In genomic region chr12:11342020-11342600, GRCm38 (mm10) we compare ENCODE assay signal across 15 mouse cellular contexts.
"Had no signal": no experiment of that assay in that cellular context is flagged by ENCODE, and none has a peak within 500 bp of the region (broad histone marks: within the 10 kb centered on the region; RNA-seq: fewer than 3 reads in every experiment).

No protein-coding gene starts in this region.

- H3K4me3 ChIP-seq: kidney, embryonic 15.5 days; liver, embryonic 13.5 days; midbrain, embryonic 12.5 days; myocyte; neural tube, embryonic 13.5 days had no signal

- H3K4me2 ChIP-seq: kidney, embryonic 15.5 days; liver, embryonic 13.5 days; lung, embryonic 14.5 days; midbrain, embryonic 12.5 days; neural tube, embryonic 13.5 days had no signal

- H3K27me3 ChIP-seq: kidney, embryonic 15.5 days; liver, embryonic 13.5 days; midbrain, embryonic 12.5 days; neural tube, embryonic 13.5 days had no signal

- H3K9me3 ChIP-seq: kidney, embryonic 15.5 days; liver, embryonic 13.5 days; midbrain, embryonic 12.5 days; neural tube, embryonic 13.5 days had no signal

- H3K9ac ChIP-seq: kidney, embryonic 15.5 days; liver, embryonic 13.5 days; lung, embryonic 14.5 days; midbrain, embryonic 12.5 days; neural tube, embryonic 13.5 days had no signal

- ATAC-seq: lung, postnatal 0 days; midbrain, embryonic 16.5 days had no signal

- DNase-seq: kidney, postnatal 10 days; kidney, postnatal 36 days; liver, embryonic 13.5 days; lung, embryonic 14.5 days; retina, postnatal 1 day; right cerebral cortex, postnatal 25 days; thymus, adult 18-20 months; thymus, postnatal 36 days had no signal

- H3K27ac ChIP-seq: kidney, embryonic 15.5 days; liver, embryonic 13.5 days; macrophage; midbrain, embryonic 12.5 days; neural tube, embryonic 13.5 days had no signal

- H3K4me1 ChIP-seq: kidney, embryonic 15.5 days; liver, embryonic 13.5 days; midbrain, embryonic 12.5 days; neural tube, embryonic 13.5 days had no signal

- H3K36me3 ChIP-seq: kidney, embryonic 15.5 days; liver, embryonic 13.5 days; midbrain, embryonic 12.5 days; neural tube, embryonic 13.5 days had no signal
